Mouse (Mus musculus) hindbrain, embryonic 15.5 days (tissue): Measurements from ENCODE around the gene Fgfrl1. TPM values are rescaled to one million over a fixed set of nuclear protein-coding genes. Genes with fewer than 3 reads are reported as not detected.

ENCODE experiments used
- ATAC-seq: fragments of 200-750 bp; cut with Nextera tagmentation; 2 replicates; pipeline ENCODE4 v1.8.0; 2017; ENCODE audit warnings: low read depth, moderate number of reproducible peaks, moderate TSS enrichment; ENCODE audit not compliant: low FRiP score
- H3K27ac ChIP-seq: fragments of 300-500 bp; sonication (generic); replicated peaks from 2 replicates; pipeline ENCODE4 v1.5.1; 2015; ENCODE audit warnings: mild to moderate bottlenecking, inconsistent platforms
- H3K27me3 ChIP-seq: fragments of 300-500 bp; sonication (generic); 2 replicates; pipeline ENCODE4 v1.6.1; 2015; ENCODE audit warnings: control low read depth, inconsistent platforms
- H3K36me3 ChIP-seq: fragments of 300-500 bp; sonication (generic); 2 replicates; pipeline ENCODE4 v1.6.1; 2015; ENCODE audit warnings: control low read depth, inconsistent platforms
- H3K4me1 ChIP-seq: fragments of 300-500 bp; sonication (generic); replicated peaks from 2 replicates; pipeline ENCODE4 v1.6.1; 2015; ENCODE audit warnings: control low read depth, inconsistent platforms
- H3K4me2 ChIP-seq: fragments of 300-500 bp; sonication (generic); 2 replicates; pipeline ENCODE4 v1.6.1; 2015; ENCODE audit warnings: moderate library complexity, mild to moderate bottlenecking, inconsistent platforms
- H3K4me3 ChIP-seq: fragments of 300-500 bp; sonication (generic); 2 replicates; pipeline ENCODE4 v1.5.1; 2015; ENCODE audit warnings: mild to moderate bottlenecking, inconsistent platforms
- H3K9ac ChIP-seq: fragments of 300-500 bp; sonication (generic); 2 replicates; pipeline ENCODE4 v1.6.1; 2015; ENCODE audit warnings: inconsistent platforms
- H3K9me3 ChIP-seq: fragments of 300-500 bp; sonication (generic); 2 replicates; pipeline ENCODE4 v1.6.1; 2016; ENCODE audit warnings: control low read depth, inconsistent platforms
- WGBS: fragments of 180-500 bp; shearing (Covaris S2); methylation state at CpG from one replicate; pipeline ENCODE4 v1.1.7; 2015; 5-methylcytosine and 5-hydroxymethylcytosine counted together
- polyA plus RNA-seq: library from polyadenylated mRNA; unstranded; fragments of >200 nt; fragmentation: Nextera tagmentation; extraction: Ambion mirVana; gene quantifications from 2 replicates; pipeline ENCODE4 v1.2.1, GENCODE M21; 2015

The Fgfrl1 gene
- polyA plus RNA-seq, 1 experiment from 2014 or later = 8.1 TPM

DNA sequence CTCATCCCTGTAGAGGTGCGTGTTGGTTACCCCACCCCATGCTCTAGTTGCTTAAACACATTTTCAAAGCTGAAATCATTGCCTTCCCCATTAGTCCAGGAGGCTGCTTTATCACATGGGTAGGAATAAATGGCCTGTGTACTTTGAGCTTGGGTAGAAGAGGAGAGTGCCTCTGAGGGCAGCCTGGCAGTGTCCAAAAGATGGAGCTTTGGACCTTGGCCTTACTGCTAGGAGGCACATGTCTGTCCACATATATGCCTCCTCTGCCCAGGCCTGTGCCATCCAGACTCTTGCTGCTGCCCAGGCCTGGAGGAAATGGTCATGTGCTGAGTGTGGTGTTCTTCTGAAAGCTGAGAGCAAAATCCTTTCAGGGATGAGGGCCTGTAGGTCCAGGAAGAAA, 16.2 kb downstream of the Fgfrl1 start:
- ATAC-seq = no peak
- H3K4me2 ChIP-seq = no peak overlapping the region
- no peak overlapping the region for H3K27ac ChIP-seq
- no peaks in the 10 kb centered on the region for H3K4me1 ChIP-seq
- H3K36me3 ChIP-seq = no peaks in the 10 kb centered on the region
- no peak overlapping the region for H3K9ac ChIP-seq
- no peak overlapping the region for H3K4me3 ChIP-seq
- H3K9me3 ChIP-seq = no peaks in the 10 kb centered on the region
- WGBS = 97% methylated on average over 1 of the region's 1 CpGs
- H3K27me3 ChIP-seq = no peaks in the 10 kb centered on the region

DNA sequence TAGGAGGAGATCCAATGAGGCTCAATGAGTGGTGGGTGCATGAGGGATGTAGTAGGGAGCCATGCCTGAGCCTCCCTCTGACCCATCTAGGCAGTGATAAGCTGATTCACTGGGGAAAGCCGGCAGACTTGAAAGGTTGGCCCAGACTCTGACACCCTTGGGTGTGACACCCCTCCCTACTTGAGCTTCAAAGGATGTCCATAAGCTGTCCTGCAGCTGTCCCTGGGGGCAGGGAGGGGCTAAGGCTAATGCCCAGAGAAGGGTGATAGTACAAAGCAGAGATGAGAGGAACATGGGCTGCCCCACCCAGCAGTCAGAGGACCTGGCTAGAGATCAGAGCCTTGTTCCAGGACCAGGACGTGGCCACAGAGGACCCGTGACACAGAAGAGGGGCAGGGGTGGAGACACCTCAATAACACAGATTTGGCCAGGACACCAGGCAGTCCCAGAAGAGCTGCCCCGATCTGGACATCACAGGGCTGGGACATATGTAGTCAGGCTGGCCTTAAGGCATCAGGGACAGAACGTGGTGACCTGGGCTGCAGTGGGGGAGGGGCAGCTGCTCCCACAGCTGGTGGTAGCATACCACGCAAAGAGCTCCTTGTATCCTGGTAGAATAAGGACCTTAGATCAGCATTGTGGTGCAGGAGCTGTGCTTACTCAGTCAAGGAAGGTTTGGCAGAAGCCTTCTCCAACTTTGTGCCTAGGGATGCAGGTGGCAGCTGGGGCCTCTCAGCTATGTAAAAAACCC, 17.0 kb downstream of the Fgfrl1 start:
- no peaks in the 10 kb centered on the region for H3K36me3 ChIP-seq
- no peaks in the 10 kb centered on the region for H3K27me3 ChIP-seq
- no peak overlapping the region for H3K9ac ChIP-seq
- H3K9me3 ChIP-seq = no peaks in the 10 kb centered on the region
- no peak overlapping the region for H3K4me2 ChIP-seq
- no peak for ATAC-seq
- no peaks in the 10 kb centered on the region for H3K4me1 ChIP-seq
- 62% methylated on average over 6 of the region's 6 CpGs for WGBS
- H3K4me3 ChIP-seq = no peak overlapping the region
- no peak overlapping the region for H3K27ac ChIP-seq

DNA sequence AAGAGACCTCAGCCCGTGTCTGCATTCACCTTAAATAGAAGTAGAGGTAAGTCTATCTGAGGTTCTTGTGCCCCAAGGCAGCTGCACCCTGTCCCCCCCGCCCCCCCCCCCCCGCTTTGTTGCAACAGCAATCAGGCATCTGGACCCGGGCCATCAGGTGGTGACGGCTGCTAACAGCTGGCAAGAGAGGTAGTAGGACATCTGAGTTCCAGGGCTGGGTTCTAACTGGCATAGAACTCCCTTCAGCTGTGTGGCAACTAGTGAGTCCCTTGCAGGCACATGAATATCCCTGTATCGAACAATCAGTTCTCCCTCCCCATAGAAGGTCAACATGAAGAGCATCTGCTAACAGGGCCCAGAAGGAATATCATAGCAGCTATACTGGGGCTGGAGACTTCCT, 19.8 kb downstream of the Fgfrl1 start:
- no peak overlapping the region for H3K4me3 ChIP-seq
- no peak overlapping the region for H3K9ac ChIP-seq
- no peak overlapping the region for H3K4me2 ChIP-seq
- no peak for ATAC-seq
- H3K27me3 ChIP-seq = no peaks in the 10 kb centered on the region
- H3K27ac ChIP-seq = no peak overlapping the region
- no peaks in the 10 kb centered on the region for H3K36me3 ChIP-seq
- H3K9me3 ChIP-seq = no peaks in the 10 kb centered on the region
- 87% methylated on average over 6 of the region's 6 CpGs for WGBS
- no peaks in the 10 kb centered on the region for H3K4me1 ChIP-seq

DNA sequence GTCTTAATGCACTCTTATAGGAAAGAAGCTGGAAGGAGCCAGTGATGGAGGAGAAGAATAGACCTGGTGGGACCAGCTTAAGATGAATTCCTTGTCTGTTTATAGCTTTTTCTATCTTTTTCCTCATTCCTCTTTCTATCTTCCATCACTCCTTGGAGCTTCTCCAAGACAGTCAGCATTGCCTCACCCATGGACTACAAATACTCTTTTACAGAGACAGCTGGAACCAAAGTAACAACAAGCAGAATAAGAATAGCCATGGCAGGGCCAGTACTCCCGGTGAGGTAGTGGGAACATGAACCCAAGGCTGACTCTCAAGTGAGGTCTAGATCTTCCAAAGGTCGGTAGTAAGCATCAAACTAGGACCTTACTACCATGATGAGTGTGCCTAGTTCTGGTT, 20.9 kb downstream of the Fgfrl1 start:
- no peaks in the 10 kb centered on the region for H3K36me3 ChIP-seq
- no peak overlapping the region for H3K9ac ChIP-seq
- ATAC-seq = no peak
- 86% methylated on average over 2 of the region's 2 CpGs for WGBS
- no peaks in the 10 kb centered on the region for H3K9me3 ChIP-seq
- no peak overlapping the region for H3K27ac ChIP-seq
- no peak overlapping the region for H3K4me2 ChIP-seq
- H3K4me1 ChIP-seq = peaks cover 7% of the 10 kb centered on the region; the same call in 1 of the 2 replicates
- H3K4me3 ChIP-seq = no peak overlapping the region
- H3K27me3 ChIP-seq = no peaks in the 10 kb centered on the region

DNA sequence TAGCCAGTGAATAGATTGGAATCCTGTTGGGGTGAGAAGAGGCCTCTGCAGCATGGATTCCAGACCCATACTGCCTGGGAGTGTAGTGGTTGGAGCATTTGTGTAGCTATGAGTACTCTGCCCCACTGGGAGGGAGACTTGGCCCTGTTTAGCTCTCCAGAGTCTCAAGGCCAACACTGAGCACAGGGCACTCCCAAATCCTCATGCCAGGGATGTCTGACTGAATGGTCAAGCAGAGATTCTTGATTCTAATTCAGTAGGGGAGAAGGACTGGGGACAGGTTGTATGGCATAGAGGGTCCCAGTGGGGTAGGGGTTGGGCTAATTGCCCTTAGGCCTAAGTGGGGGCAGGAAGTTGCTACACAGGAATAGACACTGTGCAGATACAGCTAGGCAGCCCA, 21.5 kb downstream of the Fgfrl1 start:
- no peak overlapping the region for H3K4me2 ChIP-seq
- no peak overlapping the region for H3K9ac ChIP-seq
- H3K4me3 ChIP-seq = no peak overlapping the region
- H3K27me3 ChIP-seq = no peaks in the 10 kb centered on the region
- H3K4me1 ChIP-seq = peaks cover 9% of the 10 kb centered on the region; the same call in 1 of the 2 replicates
- H3K27ac ChIP-seq = peak overlapping the region; percentile 62; the same call in 1 of the 2 replicates
- peak; percentile 4; the same call in 1 of the 2 replicates for ATAC-seq
- no peaks in the 10 kb centered on the region for H3K9me3 ChIP-seq
- H3K36me3 ChIP-seq = no peaks in the 10 kb centered on the region

DNA sequence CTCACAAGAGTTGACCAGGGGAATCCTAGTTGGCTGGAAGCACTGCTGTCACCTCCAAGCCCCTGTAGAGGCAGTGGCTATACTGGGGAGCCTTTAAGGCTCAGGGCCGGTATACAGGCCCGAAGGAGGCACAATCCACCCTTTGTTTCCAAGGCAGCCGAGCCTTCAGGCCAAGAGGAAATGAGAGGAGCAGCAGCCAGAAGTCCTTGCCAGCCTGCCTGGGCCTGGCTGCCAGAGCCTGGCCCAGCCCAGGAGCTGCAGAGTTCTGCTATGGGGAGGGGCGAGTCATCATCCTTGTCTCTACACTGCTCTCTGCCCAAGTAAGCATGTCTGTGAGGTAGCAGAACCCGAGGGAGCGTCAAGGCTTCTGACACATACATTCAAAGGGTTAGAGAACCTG, 22.0 kb downstream of the Fgfrl1 start:
- peak overlapping the region; percentile 62; the same call in 1 of the 2 replicates for H3K27ac ChIP-seq
- peaks cover 9% of the 10 kb centered on the region; the same call in 1 of the 2 replicates for H3K4me1 ChIP-seq

DNA sequence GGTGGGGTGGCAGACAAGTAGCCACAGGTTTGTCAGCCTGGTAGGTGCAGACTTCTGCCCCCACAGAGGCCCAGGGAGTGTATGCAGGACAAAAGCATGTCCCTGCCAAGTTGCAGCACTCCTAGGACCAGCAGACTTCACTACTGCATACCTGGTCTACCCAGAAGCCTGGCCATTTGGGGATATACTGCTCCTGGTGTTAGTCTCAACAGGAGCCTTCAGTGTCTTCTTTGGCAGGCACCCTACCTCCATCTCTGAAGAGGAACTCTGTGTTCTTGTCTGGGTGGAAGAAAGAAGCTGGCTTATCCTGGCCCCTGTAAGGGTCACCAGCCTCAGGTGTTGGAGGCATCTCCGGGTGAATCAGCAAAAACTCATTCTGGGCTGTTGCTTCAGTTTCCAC, 23.8 kb downstream of the Fgfrl1 start:
- Histone ChIP-seq H3K36me3 (no peaks in the 10 kb centered on the region), H3K4me1 (peaks cover 9% of the 10 kb centered on the region; the same call in 1 of the 2 replicates), H3K4me2 (no peak overlapping the region), H3K4me3 (no peak overlapping the region), H3K27me3 (no peaks in the 10 kb centered on the region), H3K9ac (no peak overlapping the region), H3K27ac (no peak overlapping the region), H3K9me3 (no peaks in the 10 kb centered on the region)
- 92% methylated on average over 1 of the region's 1 CpGs for WGBS
- ATAC-seq = no peak

More for the DNA sequence above, 22.0 kb downstream of the Fgfrl1 start:
- peak; percentile 87 for ATAC-seq
- H3K9ac ChIP-seq = no peak overlapping the region
- no peak overlapping the region for H3K4me2 ChIP-seq
- no peak overlapping the region for H3K4me3 ChIP-seq
- H3K9me3 ChIP-seq = no peaks in the 10 kb centered on the region
- 63% methylated on average over 6 of the region's 6 CpGs for WGBS
- no peaks in the 10 kb centered on the region for H3K27me3 ChIP-seq
- no peaks in the 10 kb centered on the region for H3K36me3 ChIP-seq

DNA sequence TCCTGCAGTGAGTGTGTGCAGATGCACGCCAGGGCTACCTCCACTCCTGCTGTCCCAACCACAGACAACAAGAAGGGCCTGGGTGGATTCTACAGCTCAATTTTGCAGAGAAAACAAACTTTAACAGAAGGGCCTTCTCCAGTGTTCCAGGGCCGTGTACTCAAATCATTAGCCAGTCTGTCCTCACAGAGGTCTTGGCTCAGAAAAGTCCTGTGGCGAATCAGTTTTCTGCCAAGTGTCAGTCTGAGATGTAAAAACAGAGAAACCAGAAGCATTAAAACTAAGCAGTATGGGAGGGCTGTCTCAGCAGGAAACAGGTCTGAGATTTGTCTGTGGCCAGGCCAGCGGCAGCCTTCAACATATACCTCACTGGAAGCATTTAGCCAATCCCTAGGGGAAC, 25.9 kb downstream of the Fgfrl1 start:
- no peaks in the 10 kb centered on the region for H3K27me3 ChIP-seq
- peaks cover 9% of the 10 kb centered on the region; the same call in 1 of the 2 replicates for H3K4me1 ChIP-seq
- H3K9me3 ChIP-seq = no peaks in the 10 kb centered on the region
- no peak overlapping the region for H3K4me3 ChIP-seq
- ATAC-seq = no peak
- no peaks in the 10 kb centered on the region for H3K36me3 ChIP-seq
- WGBS = 32% methylated on average over 4 of the region's 4 CpGs
- H3K27ac ChIP-seq = peak overlapping the region; percentile 30; the same call in 1 of the 2 replicates
- no peak overlapping the region for H3K4me2 ChIP-seq
- no peak overlapping the region for H3K9ac ChIP-seq

DNA sequence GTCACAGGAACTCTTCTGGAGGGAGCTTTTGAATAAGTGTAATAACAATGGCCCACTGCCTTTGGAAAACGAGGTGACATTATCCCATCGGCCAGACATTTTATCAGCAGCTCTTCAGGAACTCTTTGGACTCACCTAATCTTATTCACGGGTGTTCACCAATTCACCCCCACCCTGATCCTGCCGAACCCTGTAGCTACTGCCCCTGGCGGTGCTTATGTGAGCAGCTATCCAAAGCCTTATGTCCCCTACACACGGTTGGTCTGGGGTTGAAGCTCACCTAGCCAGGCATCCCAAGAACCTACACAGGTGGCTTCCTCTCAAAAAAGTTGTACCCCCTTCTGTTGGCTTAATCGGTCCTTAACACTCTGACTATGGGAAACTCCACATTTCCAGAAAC, 27.6 kb downstream of the Fgfrl1 start:
- H3K4me1 ChIP-seq = peaks cover 9% of the 10 kb centered on the region; the same call in 1 of the 2 replicates
- H3K36me3 ChIP-seq = no peaks in the 10 kb centered on the region
- no peak for ATAC-seq
- H3K27me3 ChIP-seq = no peaks in the 10 kb centered on the region
- H3K9ac ChIP-seq = no peak overlapping the region
- H3K27ac ChIP-seq = no peak overlapping the region
- H3K4me2 ChIP-seq = no peak overlapping the region
- 76% methylated on average over 7 of the region's 7 CpGs for WGBS
- no peak overlapping the region for H3K4me3 ChIP-seq
- H3K9me3 ChIP-seq = no peaks in the 10 kb centered on the region

DNA sequence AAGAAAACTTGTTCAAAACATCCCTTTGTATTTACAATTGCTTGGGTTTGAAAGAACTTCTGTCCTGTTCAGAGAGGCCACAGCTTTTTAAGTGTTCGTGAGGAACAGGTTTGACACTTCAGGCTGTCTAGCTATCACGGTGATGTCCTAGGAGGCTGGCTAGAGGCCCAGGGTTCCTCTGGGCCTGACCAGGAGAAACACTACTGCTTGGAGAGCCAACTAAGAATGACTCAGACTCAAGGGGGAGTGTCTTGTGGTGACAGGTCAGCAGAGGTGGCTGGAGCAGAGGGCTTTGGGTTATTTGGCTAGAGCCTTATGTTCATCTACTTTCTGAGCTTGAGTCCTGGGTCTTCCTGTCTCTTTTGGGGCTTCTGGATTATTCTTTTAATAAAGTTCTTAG, 31.8 kb downstream of the Fgfrl1 start:
- no peak overlapping the region for H3K4me2 ChIP-seq
- no peak overlapping the region for H3K4me3 ChIP-seq

DNA sequence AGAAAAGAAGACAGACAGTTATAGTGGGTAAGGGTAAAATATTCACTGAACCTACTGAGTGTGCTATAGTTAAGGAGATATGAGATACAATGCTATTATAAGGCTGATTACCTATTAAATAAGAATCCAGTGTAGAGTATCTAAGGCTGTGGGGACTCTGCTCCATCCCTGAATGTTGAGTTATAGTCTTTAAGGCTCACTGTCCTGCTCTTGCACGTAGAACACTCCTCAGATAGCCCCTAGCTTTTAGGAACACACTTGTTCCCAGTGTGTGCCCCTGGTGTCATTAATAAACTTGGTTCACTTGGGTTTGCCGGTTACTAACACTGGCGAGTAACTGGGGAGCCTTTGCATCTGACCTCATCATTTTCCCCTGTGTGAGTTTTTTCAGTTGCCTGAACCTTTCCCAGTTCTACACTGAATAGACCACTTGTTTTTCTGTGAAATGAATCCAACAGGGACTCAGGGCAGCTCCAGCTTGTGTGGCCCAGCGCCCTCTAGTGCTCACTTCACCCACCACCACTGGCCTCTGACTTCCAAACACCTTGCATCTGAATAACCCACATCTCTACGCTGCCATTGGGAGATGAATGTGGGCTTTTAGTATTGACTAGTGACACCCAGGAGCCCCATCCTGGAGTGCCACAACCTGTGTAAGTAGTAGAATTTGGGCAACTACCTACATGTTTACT, 34.5 kb downstream of the Fgfrl1 start:
- Histone ChIP-seq H3K4me1 (no peaks in the 10 kb centered on the region), H3K9ac (no peak overlapping the region), H3K4me2 (no peak overlapping the region), H3K4me3 (no peak overlapping the region), H3K36me3 (no peaks in the 10 kb centered on the region), H3K9me3 (no peaks in the 10 kb centered on the region), H3K27ac (no peak overlapping the region), H3K27me3 (no peaks in the 10 kb centered on the region)
- 19% methylated on average over 5 of the region's 5 CpGs for WGBS
- peak; percentile 79; the same call in 1 of the 2 replicates for ATAC-seq

More for the DNA sequence above, 31.8 kb downstream of the Fgfrl1 start:
- Histone ChIP-seq H3K36me3 (no peaks in the 10 kb centered on the region), H3K9me3 (no peaks in the 10 kb centered on the region), H3K9ac (no peak overlapping the region), H3K27me3 (no peaks in the 10 kb centered on the region), H3K4me1 (no peaks in the 10 kb centered on the region), H3K27ac (no peak overlapping the region)
- ATAC-seq = no peak
- 65% methylated on average over 2 of the region's 2 CpGs for WGBS

DNA sequence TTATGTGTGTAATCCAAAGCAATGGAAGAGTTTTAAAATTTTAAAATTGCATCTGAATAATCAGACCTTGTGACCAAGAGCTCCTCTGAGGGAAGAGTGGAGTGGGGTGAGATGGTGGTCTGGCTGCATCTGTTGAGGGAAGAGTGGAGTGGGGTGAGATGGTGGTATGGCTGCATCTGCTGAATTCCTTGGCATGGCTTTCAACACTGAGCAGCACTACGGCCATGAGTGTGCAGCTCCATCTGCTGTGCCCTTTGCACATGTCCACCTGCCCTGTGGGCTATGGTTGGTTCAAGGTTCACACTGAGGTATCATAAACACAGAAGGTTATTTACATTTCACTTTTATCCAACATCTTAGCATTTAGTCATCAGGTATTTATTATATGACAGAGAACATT, 35.2 kb downstream of the Fgfrl1 start:
- H3K36me3 ChIP-seq = no peaks in the 10 kb centered on the region
- no peaks in the 10 kb centered on the region for H3K4me1 ChIP-seq
- H3K4me3 ChIP-seq = no peak overlapping the region
- H3K9me3 ChIP-seq = no peaks in the 10 kb centered on the region
- no peaks in the 10 kb centered on the region for H3K27me3 ChIP-seq
- ATAC-seq = no peak
- no peak overlapping the region for H3K27ac ChIP-seq
- 87% methylated on average over 1 of the region's 1 CpGs for WGBS
- H3K9ac ChIP-seq = no peak overlapping the region
- no peak overlapping the region for H3K4me2 ChIP-seq
